Mouse (Mus musculus) heart, adult 9 months (tissue): ENCODE measurements around the gene Iqcf1.
A peak's percentile ranks its signal among the peaks of the same experiment; 100 is the strongest.

Experiments
- DNase-seq, 2 experiments: peaks; one replicate each; pipeline ENCODE4 v3.0.0; 2022; ENCODE audit warnings: low spot score in 2 of 2

The Iqcf1 gene

DNA sequence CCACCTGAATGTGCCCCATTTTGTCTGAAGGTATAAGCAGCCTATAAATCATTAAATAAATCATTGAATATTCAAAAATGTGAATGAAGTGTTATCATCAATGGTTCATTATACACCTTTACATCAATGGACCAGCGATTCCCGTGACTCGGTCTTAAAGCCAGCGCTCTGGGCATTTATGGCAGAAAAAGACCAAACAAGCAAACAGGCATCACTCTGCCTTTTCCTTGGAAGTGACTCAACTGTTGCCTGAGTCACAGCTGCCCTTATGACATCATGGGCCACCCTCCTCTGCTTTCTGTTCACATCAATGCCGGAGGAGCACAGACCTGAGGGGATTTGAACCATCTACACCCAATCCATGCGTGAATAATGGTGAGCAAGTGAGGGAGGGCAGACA lies at the start of gene Iqcf1:
TSS of gene Iqcf1 (plus strand) at position 301 of the 400 bp plus-strand sequence.
- no peak for DNase-seq

- DNase-seq = no peak
Observed at GRCm38 (mm10) chr9:106450661-106451060, 49.1 kb upstream of the Iqcf1 start.

GRCm38 (mm10) chr9:106451298-106451697 lies 48.5 kb upstream of the Iqcf1 start:
- no peak for DNase-seq

DNA sequence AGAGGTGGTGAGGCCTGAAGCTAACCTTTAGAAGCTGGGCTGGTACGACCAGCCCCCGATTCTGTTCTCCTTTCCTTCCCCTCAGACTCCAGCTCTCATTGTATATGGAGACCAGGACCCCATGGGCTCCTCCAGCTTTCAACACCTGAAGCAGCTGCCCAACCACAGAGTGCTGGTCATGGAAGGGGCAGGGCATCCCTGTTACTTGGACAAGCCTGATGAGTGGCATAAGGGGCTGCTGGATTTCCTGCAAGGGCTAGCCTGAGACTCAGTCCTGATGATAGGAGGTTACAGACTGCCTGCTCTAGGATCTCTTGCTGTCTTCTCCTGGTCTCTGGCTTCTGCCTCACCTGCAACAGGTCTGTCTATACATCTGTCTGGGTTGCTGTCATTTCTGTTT lies 47.9 kb upstream of the Iqcf1 start:
- DNase-seq = no peak

GRCm38 (mm10) chr9:106452351-106452750 lies 47.4 kb upstream of the Iqcf1 start:
- no peak for DNase-seq

DNA sequence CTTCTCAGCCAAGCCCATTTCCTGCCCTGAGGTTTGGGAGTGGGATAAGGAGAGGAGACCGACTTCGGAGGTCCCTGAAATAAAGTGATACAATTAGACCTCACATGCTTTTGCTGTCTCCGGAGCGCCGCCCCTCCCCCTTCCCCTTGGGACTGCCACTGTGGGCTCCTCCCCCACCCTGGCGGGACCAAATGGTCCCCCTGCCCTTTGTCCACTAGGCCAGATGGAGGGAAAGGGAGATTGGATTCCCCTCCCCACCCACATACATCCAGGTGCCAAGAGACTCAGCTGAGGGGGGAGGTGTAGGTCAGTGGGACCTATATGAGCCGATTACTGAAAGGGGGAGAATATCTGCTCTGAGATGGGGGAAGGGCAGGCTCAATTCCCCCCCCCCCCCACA lies 46.9 kb upstream of the Iqcf1 start:
- no peak for DNase-seq

DNA sequence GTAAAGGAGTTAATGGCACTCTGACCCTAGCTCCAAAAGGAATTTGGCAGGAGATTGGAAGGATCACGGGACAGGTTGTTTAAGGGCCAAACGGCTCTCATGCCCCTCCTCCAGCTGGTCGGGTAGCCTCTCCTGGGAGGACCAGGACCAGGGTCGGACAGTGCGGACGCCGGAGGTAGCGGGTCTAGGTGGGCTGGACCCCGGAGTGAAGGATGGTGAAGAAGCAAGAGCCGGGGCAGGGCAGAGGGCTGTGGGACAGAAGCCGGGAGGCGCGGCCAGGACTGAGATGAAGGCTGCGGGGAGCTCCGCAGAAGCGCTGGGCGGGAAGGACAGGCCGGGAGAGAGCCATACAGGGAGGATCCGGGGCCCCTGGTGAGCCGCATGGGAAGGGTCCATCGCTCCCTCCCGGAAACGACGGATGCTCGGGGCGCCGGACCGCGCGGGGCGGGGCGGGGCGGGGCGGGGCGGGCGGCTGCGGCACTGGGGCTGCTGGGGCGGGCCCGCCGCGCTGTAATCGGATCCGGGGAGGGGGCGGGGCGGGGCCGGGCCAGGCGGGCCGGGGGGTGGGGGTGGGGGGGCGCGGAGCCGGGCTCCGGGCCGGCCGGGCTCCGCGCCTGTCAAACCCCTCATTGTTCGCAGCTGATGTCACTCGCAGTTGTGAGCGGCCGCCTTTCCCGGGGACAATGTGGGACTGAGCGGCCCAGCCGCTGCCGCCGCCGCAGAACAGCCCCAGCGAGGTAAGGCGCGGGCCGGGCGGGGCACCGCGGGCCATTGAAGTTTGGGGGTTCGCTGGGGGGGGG lies 46.3 kb upstream of the Iqcf1 start, which contains the start of gene Pcbp4:
TSS of gene Pcbp4 (plus strand) at position 21 of the 800 bp plus-strand sequence.
- DNase-seq = peak in 1 of 2 experiments; percentile 65

DNA sequence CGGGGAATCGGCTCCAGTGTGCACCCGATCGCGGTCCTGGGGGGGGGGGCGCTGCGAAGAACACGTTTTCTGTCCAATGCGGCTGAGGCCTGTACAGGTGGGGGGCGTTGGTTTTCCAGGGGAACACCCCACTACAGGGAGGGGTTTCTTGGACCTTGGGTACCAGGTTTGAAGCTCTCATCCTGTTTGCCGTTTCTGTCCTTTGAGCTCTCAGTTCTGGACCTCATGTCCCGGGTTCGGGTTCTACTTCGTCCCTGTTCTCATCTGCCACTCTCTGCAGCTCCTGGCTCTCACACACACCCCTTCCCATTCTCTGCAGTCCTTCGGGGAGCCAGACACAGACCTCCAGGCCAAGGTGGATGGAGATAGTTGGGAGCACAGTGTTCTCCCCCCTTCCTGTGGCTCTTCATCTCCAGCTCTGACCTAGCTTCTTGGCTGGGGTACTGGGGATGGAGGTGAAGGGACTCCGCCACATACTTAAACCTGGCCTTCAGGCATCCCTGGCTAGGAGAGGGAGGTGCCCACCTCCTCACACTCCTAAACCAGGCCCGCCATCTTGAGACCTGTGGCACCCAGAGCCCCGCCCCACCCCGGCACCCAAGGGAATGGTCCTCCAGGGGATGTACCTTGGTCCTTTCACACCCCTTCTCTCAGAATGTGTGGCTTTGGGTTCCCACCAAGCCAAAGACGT lies 45.6 kb upstream of the Iqcf1 start:
- DNase-seq = no peak

DNA sequence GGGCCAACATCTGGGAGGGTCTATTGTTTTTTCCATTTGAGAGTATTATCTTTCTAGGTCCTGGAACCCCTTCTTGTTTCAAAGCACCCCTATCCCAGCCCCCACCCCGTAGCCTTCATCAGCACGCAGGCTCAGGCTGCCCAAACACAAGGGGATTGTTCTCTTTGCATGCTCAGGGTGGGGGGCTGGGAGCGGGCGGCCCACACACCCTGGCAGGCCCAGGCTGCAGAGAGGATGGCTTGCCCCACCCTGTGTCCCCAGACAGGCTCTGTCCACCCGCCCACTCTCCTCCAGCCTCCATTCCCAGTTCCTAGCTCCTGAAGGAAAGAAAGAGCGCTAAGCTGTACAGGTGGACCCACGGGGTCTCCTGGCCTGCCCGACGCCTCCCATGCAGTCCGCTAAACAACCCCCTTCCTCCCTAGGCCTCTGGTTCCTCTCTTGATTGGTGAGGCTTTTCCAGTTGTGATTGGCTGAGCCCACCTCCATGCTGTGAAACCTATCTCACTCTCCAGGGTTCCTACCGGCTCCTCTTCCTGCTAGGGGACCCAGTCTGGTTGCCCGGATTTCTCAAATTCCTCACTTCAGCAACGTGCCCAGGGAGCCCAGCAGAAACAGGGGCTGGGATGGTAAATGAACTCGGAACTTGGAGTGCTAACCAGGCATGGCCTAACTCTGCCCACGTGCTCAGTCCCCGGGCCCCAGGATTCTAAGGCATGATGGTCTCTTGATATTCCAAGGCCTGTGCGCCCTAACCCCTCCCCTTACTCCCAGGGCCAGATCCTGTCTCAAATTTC lies 44.7 kb upstream of the Iqcf1 start:
- no peak for DNase-seq

- no peak for DNase-seq
Observed at GRCm38 (mm10) chr9:106456325-106457162, 43.2 kb upstream of the Iqcf1 start.

- DNase-seq = no peak
Observed at GRCm38 (mm10) chr9:106457163-106457559, 42.6 kb upstream of the Iqcf1 start.

- DNase-seq = peak; percentile 68 to 69
Observed at GRCm38 (mm10) chr9:106457920-106458319, 41.8 kb upstream of the Iqcf1 start.

DNA sequence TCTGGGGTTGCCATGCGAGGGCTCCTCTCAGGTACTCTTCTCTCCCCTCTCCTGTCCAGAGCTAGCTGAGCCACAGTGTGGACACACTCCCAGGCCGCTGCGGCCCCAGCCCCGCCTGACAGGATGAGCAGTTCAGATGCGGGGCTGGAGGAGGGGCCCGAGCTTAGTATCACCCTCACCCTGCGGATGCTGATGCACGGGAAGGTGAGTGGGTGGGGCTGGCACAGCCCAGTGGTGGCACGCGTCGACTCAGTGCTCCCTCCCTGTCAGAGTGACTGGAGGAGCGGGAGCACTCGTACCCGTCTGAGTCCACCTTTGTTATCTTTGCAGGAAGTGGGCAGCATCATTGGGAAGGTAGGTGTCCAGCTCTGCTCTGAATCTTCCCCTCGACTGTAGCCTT lies 39.8 kb upstream of the Iqcf1 start:
- no peak for DNase-seq

GRCm38 (mm10) chr9:106460401-106461025 lies 39.3 kb upstream of the Iqcf1 start:
- DNase-seq = no peak

- no peak for DNase-seq
Observed at GRCm38 (mm10) chr9:106461026-106461415, 38.7 kb upstream of the Iqcf1 start.

DNA sequence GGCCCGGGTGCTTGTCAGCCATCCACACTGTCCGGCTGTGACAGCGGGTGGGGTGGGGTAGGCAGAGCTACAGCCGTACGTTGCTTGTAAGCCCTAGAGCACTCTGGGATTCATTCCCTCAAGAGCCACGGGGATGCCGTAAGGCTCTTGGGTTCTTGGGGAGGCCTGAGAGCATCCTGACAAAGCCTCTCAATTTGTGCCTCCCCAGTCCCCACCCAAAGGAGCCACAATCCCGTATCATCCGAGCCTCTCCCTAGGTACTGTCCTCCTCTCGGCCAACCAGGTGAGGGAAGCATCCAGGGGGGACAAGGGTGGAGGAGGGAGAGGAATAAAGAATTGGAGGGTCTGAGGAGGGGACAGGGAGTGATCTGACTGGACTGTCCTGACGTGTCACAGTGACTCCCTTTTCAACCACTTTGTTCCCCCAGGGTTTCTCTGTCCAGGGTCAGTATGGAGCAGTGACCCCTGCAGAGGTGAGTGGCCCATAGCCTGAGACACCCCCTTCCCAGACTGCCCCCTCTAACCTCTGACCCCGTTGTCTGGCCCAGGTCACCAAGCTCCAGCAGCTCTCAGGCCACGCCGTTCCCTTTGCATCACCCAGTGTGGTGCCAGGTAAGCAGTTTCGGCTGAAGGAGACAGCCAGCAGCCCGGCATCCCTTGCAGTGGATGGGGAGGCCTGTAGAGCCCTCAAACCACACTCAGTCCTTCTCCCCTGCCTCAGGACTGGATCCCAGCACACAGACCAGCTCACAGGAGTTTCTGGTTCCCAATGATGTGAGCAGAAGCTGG lies 37.9 kb upstream of the Iqcf1 start:
- no peak for DNase-seq

DNA sequence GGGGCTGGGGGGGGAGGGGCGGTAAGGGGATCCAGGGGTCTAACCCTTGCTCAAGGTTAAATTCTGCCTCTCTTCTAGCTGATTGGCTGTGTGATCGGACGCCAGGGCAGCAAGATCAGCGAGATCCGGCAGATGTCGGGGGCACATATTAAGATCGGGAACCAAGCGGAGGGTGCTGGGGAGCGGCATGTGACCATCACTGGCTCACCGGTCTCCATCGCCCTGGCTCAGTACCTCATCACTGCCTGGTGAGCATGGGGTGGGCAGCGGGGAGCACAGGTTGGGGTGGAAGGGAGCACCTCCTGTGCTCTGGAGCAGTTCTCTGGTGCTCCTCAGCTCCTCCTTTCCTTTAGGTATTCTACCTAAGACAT lies 37.4 kb upstream of the Iqcf1 start:
- no peak for DNase-seq

DNA sequence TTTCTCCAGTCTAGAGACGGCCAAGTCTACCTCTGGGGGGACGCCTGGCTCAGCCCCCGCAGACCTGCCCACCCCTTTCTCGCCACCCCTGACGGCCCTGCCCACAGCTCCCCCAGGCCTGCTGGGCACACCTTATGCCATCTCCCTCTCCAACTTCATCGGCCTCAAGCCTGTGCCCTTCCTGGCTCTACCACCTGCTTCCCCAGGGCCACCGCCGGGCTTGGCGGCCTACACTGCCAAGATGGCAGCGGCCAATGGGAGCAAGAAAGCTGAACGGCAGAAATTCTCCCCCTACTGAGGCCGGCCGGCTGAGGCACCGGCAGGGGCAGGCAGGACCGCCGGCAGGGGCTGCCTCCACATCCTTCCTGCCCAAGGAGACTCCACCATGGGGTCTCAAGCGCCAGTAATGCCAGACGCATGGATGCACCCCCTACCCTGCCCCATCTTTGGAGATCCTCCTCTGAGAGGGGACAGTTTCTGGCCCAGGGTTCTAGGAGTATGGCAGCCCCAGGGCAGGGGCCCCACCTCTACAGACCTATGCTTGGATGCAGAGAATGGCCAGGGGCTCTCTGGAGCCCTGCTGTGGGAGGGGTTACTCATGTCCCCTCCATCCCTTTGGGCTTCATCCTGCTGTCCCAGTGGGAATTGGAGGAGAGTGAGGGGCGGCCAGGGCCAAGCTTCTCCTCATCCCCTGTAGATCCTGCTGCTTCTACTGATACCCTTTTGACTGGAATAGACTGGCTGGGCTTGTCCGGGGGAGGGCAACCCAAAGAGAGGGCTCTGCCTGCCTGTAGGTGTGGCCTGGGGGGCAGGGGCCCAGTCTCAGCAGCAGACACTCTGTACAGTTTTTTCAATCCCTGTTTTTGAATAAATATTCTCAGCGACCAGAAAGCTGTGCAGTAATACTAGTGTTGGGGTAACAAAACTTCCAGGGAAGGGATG lies 36.4 kb upstream of the Iqcf1 start:
- DNase-seq = no peak
